In genomic region chr3:121465795-121466194, GRCm38 (mm10) we compare ENCODE assay signal across 24 mouse cellular contexts. TPM values are rescaled to one million over a fixed set of nuclear protein-coding genes. Genes with fewer than 3 reads are reported as not detected.
DNase-seq lines count a peak whose midpoint lies in the region; ATAC-seq and TF ChIP-seq lines count a peak whose summit lies in the region.
"Had no signal": no experiment of that assay in that cellular context is flagged by ENCODE, and none has a peak within 500 bp of the region (broad histone marks: within the 10 kb centered on the region; RNA-seq: fewer than 3 reads in every experiment).

No protein-coding gene starts in this region.

- no peaks in the 10 kb centered on the region for H3K9me3 ChIP-seq in hindbrain, embryonic 12.5 days (replicated peaks)
- no peaks in the 10 kb centered on the region for H3K9me3 ChIP-seq in hindbrain, embryonic 10.5 days
- H3K9me3 ChIP-seq in midbrain, postnatal 0 days (ENCODE audit: low read length) = no peaks in the 10 kb centered on the region
- no peaks in the 10 kb centered on the region for H3K9me3 ChIP-seq in midbrain, embryonic 11.5 days (ENCODE audit: control insufficient read depth, low read length)
- H3K9me3 ChIP-seq in hindbrain, postnatal 0 days (ENCODE audit: low read length) = no peaks in the 10 kb centered on the region
- H3K9me3 ChIP-seq: embryonic facial prominence, embryonic 13.5 days; intestine, embryonic 15.5 days; limb, embryonic 12.5 days; liver, embryonic 13.5 days; lung, embryonic 15.5 days; neural tube, embryonic 13.5 days; stomach, embryonic 15.5 days had no signal

- no peak for ATAC-seq in hindbrain, embryonic 12.5 days (ENCODE audit: low FRiP score)
- ATAC-seq in midbrain, postnatal 0 days (ENCODE audit: low FRiP score) = no peak
- no peak for ATAC-seq in midbrain, embryonic 11.5 days (ENCODE audit: low FRiP score)
- peak; percentile 30; the same call in 1 of the 2 replicates for ATAC-seq in hindbrain, postnatal 0 days
- ATAC-seq: intestine, embryonic 15.5 days had no signal

- no peak overlapping the region for H3K4me3 ChIP-seq in hindbrain, embryonic 12.5 days
- H3K4me3 ChIP-seq in hindbrain, embryonic 10.5 days = no peak overlapping the region
- no peak overlapping the region for H3K4me3 ChIP-seq in midbrain, postnatal 0 days (ENCODE audit: low read depth, low read length)
- no peak overlapping the region for H3K4me3 ChIP-seq in midbrain, embryonic 11.5 days (ENCODE audit: low read depth, low read length)
- no peak overlapping the region for H3K4me3 ChIP-seq in hindbrain, postnatal 0 days (ENCODE audit: low read length)
- H3K4me3 ChIP-seq: embryonic facial prominence, embryonic 13.5 days; heart, adult 2 months; intestine, embryonic 15.5 days; limb, embryonic 12.5 days; liver, embryonic 13.5 days; lung, embryonic 15.5 days; neural tube, embryonic 13.5 days; stomach, embryonic 15.5 days had no signal

- H3K36me3 ChIP-seq in hindbrain, embryonic 12.5 days = peaks cover 7% of the 10 kb centered on the region
- peaks cover 12% of the 10 kb centered on the region for H3K36me3 ChIP-seq in hindbrain, embryonic 10.5 days
- peaks cover under 1% of the 10 kb centered on the region; the same call in 1 of the 2 replicates for H3K36me3 ChIP-seq in midbrain, postnatal 0 days (ENCODE audit: insufficient read depth, low read length)
- peaks cover 4% of the 10 kb centered on the region; the same call in 1 of the 2 replicates for H3K36me3 ChIP-seq in midbrain, embryonic 11.5 days (ENCODE audit: control insufficient read depth, insufficient read depth, low read length)
- H3K36me3 ChIP-seq in hindbrain, postnatal 0 days (ENCODE audit: insufficient read depth, low read length) = no peaks in the 10 kb centered on the region
- H3K36me3 ChIP-seq: intestine, embryonic 15.5 days; liver, embryonic 13.5 days; stomach, embryonic 15.5 days had no signal

- 62% methylated on average over 10 of the region's 10 CpGs for WGBS in hindbrain, embryonic 12.5 days
- 73% methylated on average over 10 of the region's 10 CpGs for WGBS in hindbrain, embryonic 10.5 days
- WGBS in midbrain, postnatal 0 days = 58% methylated on average over 10 of the region's 10 CpGs
- 70% methylated on average over 10 of the region's 10 CpGs for WGBS in midbrain, embryonic 11.5 days
- WGBS in hindbrain, postnatal 0 days = 51% methylated on average over 10 of the region's 10 CpGs

- H3K27me3 ChIP-seq in hindbrain, embryonic 12.5 days = no peaks in the 10 kb centered on the region
- no peaks in the 10 kb centered on the region for H3K27me3 ChIP-seq in hindbrain, embryonic 10.5 days (ENCODE audit: insufficient read depth, poor library complexity, severe bottlenecking)
- H3K27me3 ChIP-seq in midbrain, postnatal 0 days (ENCODE audit: insufficient read depth, low read length) = no peaks in the 10 kb centered on the region
- no peaks in the 10 kb centered on the region for H3K27me3 ChIP-seq in midbrain, embryonic 11.5 days (ENCODE audit: control insufficient read depth, insufficient read depth, low read length)
- no peaks in the 10 kb centered on the region for H3K27me3 ChIP-seq in hindbrain, postnatal 0 days (ENCODE audit: insufficient read depth, low read length)
- H3K27me3 ChIP-seq: embryonic facial prominence, embryonic 13.5 days; intestine, embryonic 15.5 days; limb, embryonic 12.5 days; liver, embryonic 13.5 days; lung, embryonic 15.5 days; neural tube, embryonic 13.5 days; stomach, embryonic 15.5 days had no signal

- no peak for TF ChIP-seq CTCF in midbrain, postnatal 0 days (IDR thresholded peaks at IDR 0.05)
- TF ChIP-seq CTCF in hindbrain, postnatal 0 days (IDR thresholded peaks at IDR 0.05; ENCODE audit: low read depth) = no peak

- 0 out of 2 replicates have a peak overlapping the region, but pooled peaks have one; percentile 17 for H3K27ac ChIP-seq in hindbrain, embryonic 12.5 days
- no peak overlapping the region for H3K27ac ChIP-seq in hindbrain, embryonic 10.5 days
- H3K27ac ChIP-seq in midbrain, postnatal 0 days (ENCODE audit: low read depth, low read length) = no peak overlapping the region
- H3K27ac ChIP-seq in midbrain, embryonic 11.5 days (ENCODE audit: low read depth, low read length) = no peak overlapping the region
- peak overlapping the region; percentile 68; the same call in 1 of the 2 replicates for H3K27ac ChIP-seq in hindbrain, postnatal 0 days
- H3K27ac ChIP-seq: heart, adult 2 months; intestine, embryonic 15.5 days; liver, embryonic 13.5 days; lung, embryonic 15.5 days; macrophage; stomach, embryonic 15.5 days had no signal

- H3K4me1 ChIP-seq in hindbrain, embryonic 12.5 days = peaks cover 40% of the 10 kb centered on the region
- H3K4me1 ChIP-seq in hindbrain, embryonic 10.5 days (replicated peaks) = peaks cover 45% of the 10 kb centered on the region
- 0 out of 2 replicates have a peak, but pooled peaks cover 2% of the 10 kb centered on the region for H3K4me1 ChIP-seq in midbrain, postnatal 0 days (ENCODE audit: insufficient read depth, low read length)
- peaks cover 25% of the 10 kb centered on the region for H3K4me1 ChIP-seq in midbrain, embryonic 11.5 days (ENCODE audit: control insufficient read depth, insufficient read depth, low read length)
- H3K4me1 ChIP-seq in hindbrain, postnatal 0 days (ENCODE audit: insufficient read depth, low read length) = peaks cover 12% of the 10 kb centered on the region; the same call in 1 of the 2 replicates

- no peak for DNase-seq in hindbrain, embryonic 10.5 days (ENCODE audit: low spot score)
- peak; percentile 44 for DNase-seq in midbrain, postnatal 0 days (ENCODE audit: low spot score)
- DNase-seq in midbrain, embryonic 11.5 days (ENCODE audit: low spot score, missing footprints) = no peak
- peak; percentile 52 for DNase-seq in hindbrain, postnatal 0 days (ENCODE audit: low spot score)
- no peak for DNase-seq in layer of hippocampus, postnatal 36 days
- no peak for DNase-seq in right cerebral cortex, postnatal 10 days (ENCODE audit: low spot score in 2 of 2)
- DNase-seq: adrenal gland, postnatal 25 days; B cell, adult 2 months; cerebellum, adult 2 months; gastrocnemius, postnatal 14 days; heart, adult 2 months; heart, postnatal 36 days; kidney, adult 9 months; kidney, postnatal 25 days; liver, embryonic 13.5 days; thymus, adult 2 months had no signal

- no peak overlapping the region for H3K9ac ChIP-seq in hindbrain, embryonic 12.5 days
- no peak overlapping the region for H3K9ac ChIP-seq in midbrain, postnatal 0 days (replicated peaks; ENCODE audit: low read length, poor library complexity, severe bottlenecking)
- H3K9ac ChIP-seq in midbrain, embryonic 11.5 days (ENCODE audit: low read length) = no peak overlapping the region
- H3K9ac ChIP-seq in hindbrain, postnatal 0 days (replicated peaks; ENCODE audit: low read length) = no peak overlapping the region
- H3K9ac ChIP-seq: embryonic facial prominence, embryonic 13.5 days; intestine, embryonic 15.5 days; limb, embryonic 12.5 days; liver, embryonic 13.5 days; lung, embryonic 15.5 days; neural tube, embryonic 13.5 days; stomach, embryonic 15.5 days had no signal

- H3K4me2 ChIP-seq in hindbrain, embryonic 12.5 days (replicated peaks) = no peak overlapping the region
- no peak overlapping the region for H3K4me2 ChIP-seq in midbrain, postnatal 0 days (ENCODE audit: low read depth, low read length, poor library complexity, severe bottlenecking)
- H3K4me2 ChIP-seq in midbrain, embryonic 11.5 days = no peak overlapping the region
- H3K4me2 ChIP-seq in hindbrain, postnatal 0 days (ENCODE audit: low read depth, low read length) = no peak overlapping the region
- H3K4me2 ChIP-seq: embryonic facial prominence, embryonic 13.5 days; intestine, embryonic 15.5 days; limb, embryonic 12.5 days; liver, embryonic 13.5 days; lung, embryonic 15.5 days; neural tube, embryonic 13.5 days; stomach, embryonic 15.5 days had no signal

RNA-seq across cellular contexts. Expression of gene Cnn3, which starts 39.5 kb away (rescaled TPM):
- polyA plus RNA-seq in hindbrain, embryonic 12.5 days (2016; fragmentation: Nextera tagmentation; extraction: Ambion mirVana) = 891 and 928 TPM in 2 replicates
- 918 and 954 TPM in 2 replicates for polyA plus RNA-seq in hindbrain, embryonic 10.5 days (2016; fragmentation: Nextera tagmentation; extraction: Ambion mirVana)
- 116 and 122 TPM in 2 replicates for total RNA-seq in midbrain, postnatal 0 days (2014; rRNA removed)
- 181 and 187 TPM in 2 replicates for polyA plus RNA-seq in midbrain, postnatal 0 days (2015; fragmentation: Nextera tagmentation; extraction: Ambion mirVana)
- polyA plus RNA-seq in midbrain, embryonic 11.5 days (2014; fragmentation: Nextera tagmentation; extraction: Ambion mirVana) = 1,158 and 1,201 TPM in 2 replicates
- 180 and 194 TPM in 2 replicates for total RNA-seq in hindbrain, postnatal 0 days (2014; rRNA removed)
- 317 and 348 TPM in 2 replicates for polyA plus RNA-seq in hindbrain, postnatal 0 days (2015; fragmentation: Nextera tagmentation; extraction: Ambion mirVana)
- 100 to 1,000 TPM in 1 of 2 experiments, 10 to 100 TPM in 1; 98.4 to 111 TPM for total RNA-seq in layer of hippocampus, postnatal 36 days (2021)

Comparison
In these comparisons a context has a peak if more than half of its experiments do, and no peak if none do; other contexts are left out.
1. H3K27ac ChIP-seq: peak in hindbrain, embryonic 12.5 days (single experiment) and hindbrain, postnatal 0 days (single experiment); none in hindbrain, embryonic 10.5 days (single experiment), midbrain, postnatal 0 days (single experiment) and midbrain, embryonic 11.5 days (single experiment).
2. DNase-seq: peak in midbrain, postnatal 0 days (single experiment) and hindbrain, postnatal 0 days (single experiment); none in hindbrain, embryonic 10.5 days (single experiment), midbrain, embryonic 11.5 days (single experiment), layer of hippocampus, postnatal 36 days (0 of 2) and right cerebral cortex, postnatal 10 days (0 of 2).